Mouse (Mus musculus) kidney, embryonic 14.5 days (tissue): ENCODE results near the gene Vmn2r109. TPM values are rescaled to one million over a fixed set of nuclear protein-coding genes. Genes with fewer than 3 reads are reported as not detected.
"Not testable (repeated sequence)": the region's sequence is repeated elsewhere in the genome, so short reads cannot be mapped to it uniquely, and the experiment has no call there.

Source experiments
- ATAC-seq: fragments of 200-750 bp; cut with Nextera tagmentation; 2 replicates; pipeline ENCODE4 v1.8.0; 2017; ENCODE audit warnings: moderate number of reproducible peaks, mild to moderate bottlenecking, moderate TSS enrichment, moderate library complexity; ENCODE audit not compliant: low FRiP score, low TSS enrichment
- H3K27ac ChIP-seq: fragments of 300-500 bp; sonication (generic); 2 replicates; pipeline ENCODE4 v1.5.1; 2014; ENCODE audit warnings: low read depth, mild to moderate bottlenecking, low read length, moderate library complexity, mixed read lengths
- H3K27me3 ChIP-seq: fragments of 300-500 bp; sonication (generic); 2 replicates; pipeline ENCODE4 v1.6.1; 2014; ENCODE audit warnings: mild to moderate bottlenecking, low read length; ENCODE audit not compliant: control insufficient read depth, insufficient read depth
- H3K36me3 ChIP-seq: fragments of 300-500 bp; sonication (generic); 2 replicates; pipeline ENCODE4 v1.6.1; 2014; ENCODE audit warnings: low read length, mixed read lengths; ENCODE audit not compliant: control insufficient read depth, insufficient read depth
- H3K4me1 ChIP-seq: fragments of 300-500 bp; sonication (generic); 2 replicates; pipeline ENCODE4 v1.6.1; 2014; ENCODE audit warnings: low read length, mixed read lengths; ENCODE audit not compliant: control insufficient read depth, insufficient read depth
- H3K4me2 ChIP-seq: fragments of 300-500 bp; sonication (generic); replicated peaks from 2 replicates; pipeline ENCODE4 v1.6.1; 2014; ENCODE audit warnings: low read depth, mild to moderate bottlenecking, low read length
- H3K4me3 ChIP-seq: fragments of 300-500 bp; sonication (generic); 2 replicates; pipeline ENCODE4 v1.5.1; 2014; ENCODE audit warnings: mild to moderate bottlenecking, low read length
- H3K9ac ChIP-seq: fragments of 300-500 bp; sonication (generic); 2 replicates; pipeline ENCODE4 v1.6.1; 2014; ENCODE audit warnings: low read depth, mild to moderate bottlenecking, low read length, moderate library complexity
- H3K9me3 ChIP-seq: fragments of 300-500 bp; sonication (generic); 2 replicates; pipeline ENCODE4 v1.6.1; 2016; ENCODE audit warnings: low read length; ENCODE audit not compliant: control insufficient read depth
- WGBS: fragments of 180-500 bp; shearing (Covaris S2); extraction: QIAGEN DNeasy Blood & Tissue Kit; methylation state at CpG from one replicate; pipeline ENCODE4 v1.1.7; 2014; 5-methylcytosine and 5-hydroxymethylcytosine counted together
- polyA plus RNA-seq: library from polyadenylated mRNA; unstranded; fragments of >200 nt; fragmentation: Nextera tagmentation; extraction: Ambion mirVana; gene quantifications from 2 replicates; pipeline ENCODE4 v1.2.1, GENCODE M21; 2014

The Vmn2r109 gene
- not detected in 2 replicates for polyA plus RNA-seq

GRCm38 (mm10) chr17:20564656-20565055, at the start of gene Vmn2r109:
Gene Vmn2r109 (minus strand): TSS chr17:20564756.
- Histone ChIP-seq H3K9me3 (no peaks in the 10 kb centered on the region), H3K27me3 (no peaks in the 10 kb centered on the region), H3K36me3 (no peaks in the 10 kb centered on the region), H3K4me2 (no peak within 1 kb of the TSS), H3K4me1 (no peaks in the 10 kb centered on the region), H3K4me3 (no peak within 1 kb of the TSS), H3K27ac (no peak within 1 kb of the TSS), H3K9ac (no peak within 1 kb of the TSS)
- 91% methylated on average over 1 of the region's 1 CpGs for WGBS
- ATAC-seq, result no peak

- Histone ChIP-seq H3K9me3 (no peaks in the 10 kb centered on the region), H3K27ac (no peak within 1 kb of the TSS), H3K4me2 (no peak within 1 kb of the TSS), H3K36me3 (no peaks in the 10 kb centered on the region), H3K4me3 (no peak within 1 kb of the TSS), H3K4me1 (no peaks in the 10 kb centered on the region), H3K27me3 (no peaks in the 10 kb centered on the region), H3K9ac (no peak within 1 kb of the TSS)
- no peak for ATAC-seq
- 41% methylated on average over 1 of the region's 1 CpGs for WGBS
These were observed 31.8 kb upstream of the Vmn2r109 start, which contains the start of gene Vmn2r110 for GRCm38 (mm10) chr17:20596323-20596722. Gene Vmn2r110 (minus strand): TSS chr17:20596423.

GRCm38 (mm10) chr17:20508247-20508646, 56.3 kb downstream of the Vmn2r109 start:
- H3K4me1 ChIP-seq, H3K4me2 ChIP-seq, H3K4me3 ChIP-seq, H3K27me3 ChIP-seq, H3K9me3 ChIP-seq, H3K36me3 ChIP-seq, H3K9ac ChIP-seq, ATAC-seq, H3K27ac ChIP-seq: not testable (repeated sequence)

GRCm38 (mm10) chr17:20497858-20498257, 66.7 kb downstream of the Vmn2r109 start, which contains the start of gene Vmn1r225:
Gene Vmn1r225 (plus strand): TSS chr17:20498158.
- Histone ChIP-seq H3K36me3 (no peaks in the 10 kb centered on the region), H3K4me1 (no peaks in the 10 kb centered on the region), H3K9ac (no peak within 1 kb of the TSS), H3K4me2 (no peak within 1 kb of the TSS), H3K4me3 (no peak within 1 kb of the TSS), H3K27me3 (no peaks in the 10 kb centered on the region), H3K9me3 (peaks cover 4% of the 10 kb centered on the region; the same call in 1 of the 2 replicates), H3K27ac (no peak within 1 kb of the TSS)
- no peak for ATAC-seq

Other genes starting within 250 kb of the Vmn2r109 start
- not detected in 2 replicates for gene Vmn2r107, start 219.5 kb downstream of the Vmn2r109 start, polyA plus RNA-seq
- not detected in 2 replicates for gene Vmn1r224, start 150.6 kb downstream of the Vmn2r109 start, polyA plus RNA-seq
- not detected in 2 replicates for gene Vmn2r108, start 83.4 kb downstream of the Vmn2r109 start, polyA plus RNA-seq
- gene Vmn1r225, start 66.6 kb downstream of the Vmn2r109 start, polyA plus RNA-seq, result not detected in 2 replicates
- 0.03 and 0.06 TPM in 2 replicates for gene Vmn2r110, start 31.7 kb upstream of the Vmn2r109 start, polyA plus RNA-seq
- gene Fpr-rs3, start 60.1 kb upstream of the Vmn2r109 start, polyA plus RNA-seq, result not detected in 2 replicates
- not detected in 2 replicates for gene Vmn1r226, start 118.1 kb upstream of the Vmn2r109 start, polyA plus RNA-seq
- gene Vmn1r227, start 165.1 kb upstream of the Vmn2r109 start, polyA plus RNA-seq, result not detected in 2 replicates
- not detected in 2 replicates for gene Vmn1r228, start 221.4 kb upstream of the Vmn2r109 start, polyA plus RNA-seq
- not detected in 2 replicates for gene Vmn1r229, start 246.8 kb upstream of the Vmn2r109 start, polyA plus RNA-seq